Mouse (Mus musculus) liver, embryonic 14.5 days (tissue): ENCODE results near the gene Gbf1. TPM values are rescaled to one million over a fixed set of nuclear protein-coding genes. Genes with fewer than 3 reads are reported as not detected.

ENCODE experiments used
- ATAC-seq: fragments of 200-750 bp; cut with Nextera tagmentation; 2 replicates; pipeline ENCODE4 v1.8.0; 2017; ENCODE audit warnings: moderate number of reproducible peaks, mild to moderate bottlenecking, moderate library complexity; ENCODE audit not compliant: insufficient read depth
- DNase-seq, 3 experiments: peaks; one replicate each; pipeline ENCODE4 v3.0.0-alpha.2; 2012 to 2013; ENCODE audit warnings: low read depth in 3 of 3, low spot score in 3 of 3
- H3K27ac ChIP-seq: fragments of 300-500 bp; sonication (generic); 2 replicates; pipeline ENCODE4 v1.5.1; 2014; ENCODE audit warnings: moderate library complexity, mild to moderate bottlenecking, control low read depth, inconsistent platforms
- H3K27me3 ChIP-seq: fragments of 300-500 bp; sonication (generic); 2 replicates; pipeline ENCODE4 v1.6.1; 2014; ENCODE audit warnings: mild to moderate bottlenecking, low read length, moderate library complexity; ENCODE audit not compliant: control insufficient read depth, insufficient read depth
- H3K36me3 ChIP-seq: fragments of 300-500 bp; sonication (generic); replicated peaks from 2 replicates; pipeline ENCODE4 v1.6.1; 2014; ENCODE audit warnings: low read depth; ENCODE audit not compliant: control insufficient read depth, insufficient read depth
- H3K4me1 ChIP-seq, 2 experiments: fragments of 200-500 bp in 1 of 2; fragments of 300-500 bp in 1 of 2; sonication (generic) in 1 of 2; replicated peaks; 2 replicates each; pipeline ENCODE4 v1.6.1; 2012 to 2014; ENCODE audit warnings: antibody characterized with exemption in 1 of 2, inconsistent platforms in 1 of 2, low read length in 1 of 2; ENCODE audit not compliant: control insufficient read depth in 2 of 2, insufficient read depth in 2 of 2
- H3K4me2 ChIP-seq: fragments of 300-500 bp; sonication (generic); 2 replicates; pipeline ENCODE4 v1.6.1; 2014; ENCODE audit warnings: low read depth, mild to moderate bottlenecking, control low read depth, moderate library complexity
- H3K4me3 ChIP-seq, 2 experiments: fragments of 200-500 bp in 1 of 2; fragments of 300-500 bp in 1 of 2; sonication (generic) in 1 of 2; 2 replicates each; pipeline ENCODE4 v1.5.1; 2012 to 2014; ENCODE audit warnings: low read depth in 2 of 2, low read length in 2 of 2, mild to moderate bottlenecking in 2 of 2, control low read depth in 1 of 2, inconsistent platforms in 1 of 2, moderate library complexity in 1 of 2; ENCODE audit not compliant: insufficient read depth in 1 of 2
- H3K9ac ChIP-seq: fragments of 300-500 bp; sonication (generic); replicated peaks from 2 replicates; pipeline ENCODE4 v1.6.1; 2014; ENCODE audit warnings: mild to moderate bottlenecking, control low read depth, moderate library complexity
- H3K9me3 ChIP-seq: fragments of 300-500 bp; sonication (generic); 2 replicates; pipeline ENCODE4 v1.6.1; 2016; ENCODE audit warnings: low read length, mixed read lengths; ENCODE audit not compliant: control insufficient read depth
- CTCF ChIP-seq: IDR thresholded peaks from 2 replicates; pipeline ENCODE4 v1.5.1; 2016; ENCODE audit warnings: antibody characterized with exemption, low read depth, control low read depth
- EP300 ChIP-seq: IDR thresholded peaks from 2 replicates; pipeline ENCODE4 v1.6.1; 2016; ENCODE audit warnings: antibody characterized with exemption, low read depth
- WGBS: fragments of 180-500 bp; shearing (Covaris S2); extraction: QIAGEN DNeasy Blood & Tissue Kit; methylation state at CpG from one replicate; pipeline ENCODE4 v1.1.7; 2014; ENCODE audit not compliant: insufficient replicate concordance; 5-methylcytosine and 5-hydroxymethylcytosine counted together
- polyA plus RNA-seq, 2 experiments: library from polyadenylated mRNA; depleted of rRNA in 1 of 2; stranded (reverse) in 1 of 2; unstranded in 1 of 2; fragments of >200 nt; fragmentation: Nextera tagmentation in 1 of 2; extraction: Ambion mirVana in 1 of 2; gene quantifications; 2 replicates each; pipeline versions ENCODE4 v1.2.1 to v1.2.3; 2012 to 2014

Gbf1 gene
- polyA plus RNA-seq, 2 experiments, result 11.2 to 14.6 TPM

DNA sequence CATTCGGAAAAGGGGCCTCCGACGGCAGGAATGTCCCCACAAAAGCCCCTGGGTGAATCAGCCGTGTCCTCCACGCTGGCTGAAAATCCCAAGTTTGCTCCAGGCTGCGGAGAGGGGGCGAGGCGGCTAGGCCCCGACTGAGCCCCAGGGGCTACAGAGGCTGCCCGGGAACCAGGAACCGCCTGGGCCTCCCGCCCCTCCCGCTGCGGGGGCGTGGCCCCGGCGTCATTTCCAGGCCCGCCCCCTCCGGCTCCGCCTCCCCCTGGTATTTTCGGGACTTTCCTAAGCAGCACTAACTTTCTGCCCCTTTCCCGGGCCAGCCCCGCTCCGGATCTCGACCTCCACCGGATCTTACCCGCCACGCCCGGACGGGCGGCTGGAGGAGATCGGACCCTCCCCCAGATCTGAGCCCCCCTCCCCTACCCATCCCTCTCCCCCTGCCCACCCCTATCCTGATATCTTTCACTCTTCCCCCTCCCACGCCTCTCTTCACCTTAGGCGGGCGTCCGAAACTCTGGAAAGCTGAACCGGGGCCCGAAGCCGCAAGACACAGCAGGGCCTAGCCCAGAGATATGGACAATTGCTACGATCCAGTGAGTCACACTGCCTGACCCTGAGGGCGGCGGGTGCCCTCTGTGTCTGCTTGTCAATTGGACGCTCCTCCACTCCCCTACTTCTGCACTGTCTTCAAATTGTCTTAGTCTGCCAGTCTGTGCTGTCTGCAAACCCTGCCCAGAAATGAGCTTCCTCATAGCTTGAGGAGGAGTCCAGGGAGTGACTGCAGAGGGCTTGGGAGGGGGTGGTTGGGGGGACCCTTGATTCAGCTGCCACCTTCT lies 153.3 kb downstream of the Gbf1 start:
- H3K27ac ChIP-seq, result peak overlapping the region; percentile 61
- H3K4me3 ChIP-seq, result peak overlapping the region; percentile 81 to 84
- DNase-seq, result peak; percentile 78 to 84 (median 80)
- no peaks in the 10 kb centered on the region for H3K36me3 ChIP-seq
- H3K9ac ChIP-seq, result peak overlapping the region; percentile 77
- peak; percentile 71 for ATAC-seq
- no peaks in the 10 kb centered on the region for H3K27me3 ChIP-seq
- under 1% methylated on average over 43 of the region's 43 CpGs for WGBS
- peak overlapping the region; percentile 90 for H3K4me2 ChIP-seq
- peaks cover 7 to 11% of the 10 kb centered on the region in 2 experiments for H3K4me1 ChIP-seq
- TF ChIP-seq EP300, result no peak
- 0 out of 2 replicates have a peak, but pooled peaks have one; percentile 6 for TF ChIP-seq CTCF
- H3K9me3 ChIP-seq, result no peaks in the 10 kb centered on the region

DNA sequence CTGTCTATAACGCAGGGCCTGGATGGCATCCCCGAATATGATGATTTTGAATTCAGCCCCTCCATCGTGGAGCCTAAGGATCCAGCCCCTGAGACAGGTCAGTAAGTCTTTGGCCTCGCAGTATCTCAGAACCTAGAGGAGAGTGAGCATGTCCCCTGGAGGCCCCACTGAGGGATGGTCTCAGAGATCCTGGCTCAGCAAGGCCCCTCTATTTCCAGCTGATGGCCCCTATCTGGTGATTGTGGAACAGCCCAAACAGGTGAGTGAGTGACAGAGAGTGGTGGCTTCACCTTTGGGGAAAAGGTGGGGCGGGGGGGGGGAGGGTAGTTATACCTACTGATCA lies 153.9 kb downstream of the Gbf1 start:
- ATAC-seq, result no peak
- Histone ChIP-seq H3K4me3 (peak overlapping the region; percentile 81 to 84), H3K4me1 (peaks cover 7 to 11% of the 10 kb centered on the region in 2 experiments), H3K27me3 (no peaks in the 10 kb centered on the region), H3K36me3 (no peaks in the 10 kb centered on the region), H3K27ac (peak overlapping the region; percentile 18; the same call in 1 of the 2 replicates), H3K9me3 (no peaks in the 10 kb centered on the region), H3K9ac (peak overlapping the region; percentile 72), H3K4me2 (peak overlapping the region; percentile 90)
- 55% methylated on average over 5 of the region's 5 CpGs for WGBS
- TF ChIP-seq EP300, result no peak
- no peak for TF ChIP-seq CTCF
- no peak for DNase-seq

DNA sequence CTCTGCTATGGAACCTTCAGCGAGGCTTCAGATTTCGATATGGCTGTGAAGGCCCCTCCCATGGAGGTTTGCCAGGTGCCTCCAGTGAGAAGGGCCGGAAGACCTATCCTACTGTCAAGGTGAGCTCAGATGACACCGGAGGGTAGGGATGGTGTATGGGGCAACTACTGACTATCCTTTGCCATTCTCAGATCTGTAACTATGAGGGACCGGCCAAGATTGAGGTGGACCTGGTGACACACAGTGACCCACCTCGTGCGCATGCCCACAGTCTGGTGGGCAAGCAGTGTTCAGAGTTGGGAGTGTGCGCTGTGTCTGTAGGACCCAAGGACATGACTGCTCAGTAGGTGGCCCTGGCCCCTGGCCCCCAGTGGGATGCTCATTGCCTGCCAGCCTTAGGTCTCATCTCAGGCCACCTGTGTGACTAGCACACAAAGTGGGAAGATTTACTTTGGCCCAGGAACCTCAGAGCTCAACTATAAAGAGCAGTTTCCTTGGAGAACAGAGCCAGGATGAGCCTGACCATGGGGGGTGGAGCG lies 154.5 kb downstream of the Gbf1 start:
- Histone ChIP-seq H3K27ac (no peak overlapping the region), H3K4me2 (no peak overlapping the region), H3K9me3 (no peaks in the 10 kb centered on the region), H3K4me1 (peaks cover 7 to 11% of the 10 kb centered on the region in 2 experiments), H3K27me3 (no peaks in the 10 kb centered on the region), H3K9ac (no peak overlapping the region), H3K4me3 (no peak overlapping the region), H3K36me3 (no peaks in the 10 kb centered on the region)
- ATAC-seq (no peak), DNase-seq (no peak)
- 88% methylated on average over 9 of the region's 9 CpGs for WGBS
- TF ChIP-seq CTCF, result no peak

DNA sequence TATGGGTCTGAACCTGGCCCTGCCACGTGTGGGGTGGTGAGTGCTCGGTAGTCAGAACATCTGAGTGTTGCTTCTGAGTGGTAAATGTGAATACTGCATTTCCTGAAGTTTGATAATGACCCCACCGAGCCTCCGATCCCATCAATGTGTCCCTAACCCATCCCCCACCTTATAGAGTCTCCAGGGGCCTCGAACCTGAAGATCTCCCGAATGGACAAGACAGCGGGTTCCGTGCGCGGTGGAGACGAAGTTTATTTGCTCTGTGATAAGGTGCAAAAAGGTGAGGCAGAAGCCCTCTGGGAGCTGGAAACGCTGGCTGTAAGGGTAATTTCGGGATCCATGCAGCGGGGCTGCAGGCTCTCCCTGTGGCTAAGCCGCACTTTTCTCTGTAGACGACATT lies 155.5 kb downstream of the Gbf1 start:
- H3K27me3 ChIP-seq, result no peaks in the 10 kb centered on the region
- no peak overlapping the region for H3K9ac ChIP-seq
- no peak overlapping the region for H3K4me2 ChIP-seq
- no peak for ATAC-seq
- no peak overlapping the region for H3K4me3 ChIP-seq
- peaks cover 7 to 11% of the 10 kb centered on the region in 2 experiments for H3K4me1 ChIP-seq
- DNase-seq, result no peak
- WGBS, result 85% methylated on average over 16 of the region's 16 CpGs
- H3K36me3 ChIP-seq, result no peaks in the 10 kb centered on the region
- TF ChIP-seq EP300 (no peak), CTCF (no peak)
- no peak overlapping the region for H3K27ac ChIP-seq
- no peaks in the 10 kb centered on the region for H3K9me3 ChIP-seq

DNA sequence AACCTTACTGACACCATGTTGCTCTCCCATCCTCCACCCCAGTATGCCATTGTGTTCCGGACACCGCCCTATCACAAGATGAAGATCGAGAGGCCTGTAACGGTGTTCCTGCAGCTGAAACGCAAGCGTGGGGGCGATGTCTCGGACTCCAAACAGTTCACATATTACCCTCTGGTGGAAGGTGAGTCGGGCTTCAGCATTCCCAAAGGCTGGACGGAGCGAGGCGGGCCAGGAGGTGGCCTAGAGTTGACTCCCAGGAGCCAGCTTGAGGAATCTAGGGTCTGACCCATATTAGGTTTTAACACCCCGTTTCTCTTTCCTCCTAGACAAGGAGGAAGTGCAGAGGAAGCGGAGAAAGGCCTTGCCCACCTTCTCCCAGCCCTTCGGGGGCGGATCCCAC lies 156.0 kb downstream of the Gbf1 start:
- no peak overlapping the region for H3K27ac ChIP-seq
- H3K4me2 ChIP-seq, result peak overlapping the region; percentile 73
- no peaks in the 10 kb centered on the region for H3K9me3 ChIP-seq
- DNase-seq (no peak), ATAC-seq (no peak)
- no peaks in the 10 kb centered on the region for H3K36me3 ChIP-seq
- peaks cover 8 to 12% of the 10 kb centered on the region in 2 experiments for H3K4me1 ChIP-seq
- H3K4me3 ChIP-seq, result no peak overlapping the region
- H3K9ac ChIP-seq, result no peak overlapping the region
- TF ChIP-seq CTCF, result no peak
- WGBS, result 71% methylated on average over 16 of the region's 16 CpGs
- H3K27me3 ChIP-seq, result no peaks in the 10 kb centered on the region
